Mouse (Mus musculus) skeletal muscle tissue, adult 2 months (tissue): ENCODE measurements around the gene Cfap54.

Experiments
- DNase-seq: peaks from one replicate; pipeline ENCODE4 v3.0.0-alpha.2; 2012; ENCODE audit warnings: low read depth, low spot score

Gene Cfap54

DNA sequence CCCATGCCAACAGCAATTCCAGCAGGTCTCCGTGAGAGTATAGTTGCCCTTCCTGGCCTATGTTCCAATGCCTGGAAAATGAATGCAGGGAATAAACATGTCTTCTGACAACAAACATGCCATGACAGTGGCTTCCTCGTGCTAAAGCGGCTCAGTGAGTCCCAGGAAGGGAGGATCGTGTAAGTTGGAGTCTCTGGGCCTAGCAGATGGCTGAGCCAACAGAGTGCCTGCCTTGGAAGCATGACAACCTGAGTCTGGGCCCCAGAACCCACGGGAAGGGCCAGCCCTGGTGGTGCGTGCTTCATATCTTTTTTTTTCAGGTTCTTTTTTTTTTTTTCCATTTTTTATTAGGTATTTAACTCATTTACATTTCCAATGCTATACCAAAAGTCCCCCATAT is 27.6 kb downstream of the Cfap54 start:
- DNase-seq: no peak

DNA sequence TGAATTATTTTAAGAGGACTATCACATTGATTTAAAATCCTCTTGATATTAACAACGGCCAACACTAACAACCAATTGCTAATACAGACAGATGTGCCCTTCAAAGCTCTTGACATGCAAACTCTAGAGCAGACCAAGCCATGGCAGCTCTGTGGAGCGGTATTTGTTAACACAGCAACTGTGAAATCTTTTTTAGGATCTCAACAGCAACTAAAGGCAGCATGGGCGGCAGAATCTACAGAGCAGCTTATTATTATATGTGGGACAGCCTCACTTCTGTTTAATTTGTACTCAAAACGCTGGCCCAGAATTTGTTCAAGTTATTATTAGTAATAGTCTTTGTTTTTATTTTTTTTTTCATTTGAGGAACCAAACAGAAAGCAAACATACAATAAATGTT is 28.1 kb downstream of the Cfap54 start:
- no peak for DNase-seq

DNA sequence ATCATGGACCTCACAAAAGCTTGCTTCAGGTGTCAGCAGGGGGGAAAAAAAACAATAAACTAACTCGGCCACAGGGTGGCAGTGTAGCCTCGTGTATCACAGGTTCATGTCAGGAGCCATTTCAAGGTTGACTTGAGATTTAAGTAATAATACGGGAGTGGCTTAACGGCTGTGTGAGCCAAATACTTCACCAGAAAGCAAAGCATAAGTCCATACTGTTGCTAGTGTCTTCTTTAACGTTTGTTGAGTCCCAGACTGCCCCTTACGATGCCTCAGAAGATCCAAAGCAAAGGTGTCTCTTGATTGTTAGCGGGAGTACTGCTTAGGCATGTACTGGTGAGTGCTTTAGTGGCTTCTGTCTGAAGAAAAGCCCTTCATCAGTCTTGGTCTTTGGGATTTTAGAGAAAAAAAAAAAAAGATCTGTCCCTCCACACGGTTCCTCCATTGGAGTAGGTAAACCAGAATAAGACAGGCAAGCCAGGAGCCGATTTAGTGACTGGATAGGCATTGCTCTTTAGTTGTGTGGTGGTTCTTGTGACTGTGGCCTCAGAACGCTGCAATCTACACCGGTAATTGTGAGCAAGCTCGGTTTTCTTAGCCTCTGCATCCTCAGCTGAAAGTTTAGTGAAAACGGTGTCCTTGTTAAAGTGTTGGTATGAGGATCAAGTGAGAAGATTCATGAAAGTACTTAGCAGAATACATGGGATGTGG is 30.2 kb downstream of the Cfap54 start:
- DNase-seq: peak; percentile 62

DNA sequence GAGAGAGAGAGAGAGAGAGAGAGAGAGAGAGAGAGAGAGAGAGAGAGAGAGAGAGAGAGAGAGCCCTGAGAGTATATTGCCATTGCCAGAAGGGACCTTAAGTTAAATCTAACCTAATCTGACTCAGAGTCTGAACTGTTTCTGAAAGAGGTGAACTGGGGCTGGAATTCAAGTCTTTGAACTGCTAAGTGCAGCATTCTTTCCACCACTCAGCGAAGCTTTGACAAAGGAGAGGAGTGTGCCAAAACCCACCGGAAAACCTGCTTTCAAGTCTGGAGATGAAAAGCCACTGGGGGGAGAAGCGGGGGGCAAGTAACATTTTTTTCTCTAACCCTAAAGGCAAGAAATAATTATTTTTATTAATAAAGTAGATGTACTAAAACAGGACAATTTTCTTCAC is 30.8 kb downstream of the Cfap54 start:
- DNase-seq: no peak

DNA sequence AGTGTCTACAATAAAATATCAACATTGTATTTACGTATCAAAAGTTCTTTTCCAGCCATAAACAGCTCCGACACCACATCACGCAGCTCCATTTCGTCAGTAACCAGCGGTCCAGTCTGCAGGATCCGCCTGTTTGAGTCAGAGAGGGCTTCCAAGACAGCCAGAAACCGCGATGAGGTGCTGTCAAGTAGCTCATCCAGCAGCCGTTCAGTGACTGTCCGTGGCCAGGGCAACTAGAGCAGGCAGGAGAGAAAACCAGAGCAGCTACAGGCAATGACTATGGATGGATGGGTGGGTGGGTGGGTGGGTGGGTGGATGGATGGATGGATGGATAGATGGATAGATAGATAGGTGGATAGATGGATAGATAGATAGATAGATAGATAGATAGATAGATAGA is 38.2 kb downstream of the Cfap54 start:
- no peak for DNase-seq

DNA sequence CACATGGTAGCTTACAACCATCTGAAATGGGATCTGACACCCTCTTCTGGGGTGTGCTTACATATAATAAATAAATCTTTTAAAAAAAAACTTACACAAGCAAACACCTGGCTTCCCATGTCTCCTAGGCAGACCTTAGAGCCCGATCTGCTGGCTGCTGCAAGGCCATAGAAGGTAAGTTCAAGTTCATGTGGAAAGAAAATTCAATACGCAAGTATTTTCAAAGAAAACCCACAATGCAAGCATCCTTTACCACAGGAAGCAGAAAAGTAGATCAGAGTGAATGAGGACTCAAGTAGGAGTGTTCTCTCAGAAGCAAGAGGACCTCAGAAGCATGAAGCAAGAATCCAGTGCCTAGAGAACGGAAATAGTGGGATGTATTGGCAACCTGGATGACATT is 39.6 kb downstream of the Cfap54 start:
- DNase-seq: no peak

DNA sequence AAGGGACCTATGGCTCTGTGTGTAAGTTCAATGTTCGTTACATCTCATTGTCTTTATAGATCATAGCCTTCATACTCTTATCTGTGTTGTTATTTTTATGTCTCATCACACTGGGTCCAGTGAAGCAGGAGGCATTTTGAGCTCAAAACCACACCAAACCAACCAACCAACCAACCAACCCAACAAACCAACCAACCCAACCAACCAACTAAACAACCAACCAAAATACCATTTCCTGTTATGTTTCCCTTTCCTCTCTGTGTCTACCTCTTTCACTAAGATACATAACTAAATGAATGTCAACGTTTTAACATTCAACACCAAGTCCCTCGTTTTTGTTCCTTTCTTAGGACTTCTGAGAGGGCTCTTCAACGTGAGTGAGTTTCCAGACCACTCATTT is 40.0 kb downstream of the Cfap54 start:
- DNase-seq: no peak

DNA sequence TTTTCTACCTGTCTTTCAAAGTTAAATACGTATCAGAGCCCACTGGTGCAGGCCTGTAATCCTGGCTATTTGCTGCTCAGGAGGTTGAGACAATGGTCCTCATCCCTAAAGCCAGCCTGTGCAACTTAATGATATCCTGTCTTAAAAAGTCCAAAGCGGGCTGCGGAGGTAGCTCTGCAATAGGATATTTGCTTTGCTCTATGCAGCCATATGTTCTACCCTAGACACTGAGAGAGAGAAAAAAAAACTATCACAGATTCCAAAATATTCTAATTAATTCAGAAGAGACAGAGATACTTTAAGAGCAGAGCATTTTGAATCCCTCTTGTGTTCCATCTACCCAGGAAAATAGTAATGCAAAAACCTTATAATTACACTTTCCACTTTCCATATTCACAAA is 44.9 kb downstream of the Cfap54 start:
- no peak for DNase-seq

DNA sequence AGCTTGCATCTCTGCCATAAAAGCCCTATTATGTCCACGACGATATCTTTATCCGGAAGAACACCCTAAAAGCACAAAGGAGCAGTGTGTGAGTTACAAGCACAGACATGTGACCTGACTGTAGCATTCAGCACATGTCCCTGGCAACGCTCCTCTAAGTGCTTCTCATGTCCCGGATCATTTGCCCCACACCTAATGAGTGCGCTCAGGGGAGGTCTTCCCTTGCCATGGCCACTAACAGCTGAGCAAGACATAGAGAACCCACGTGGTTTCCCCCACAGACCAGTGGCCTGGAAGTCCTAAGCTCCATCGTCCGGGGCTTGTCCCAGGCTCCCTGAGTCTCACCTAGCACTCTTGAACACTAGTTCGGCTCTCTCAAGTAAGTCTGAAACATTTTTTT is 45.9 kb downstream of the Cfap54 start:
- DNase-seq: no peak

DNA sequence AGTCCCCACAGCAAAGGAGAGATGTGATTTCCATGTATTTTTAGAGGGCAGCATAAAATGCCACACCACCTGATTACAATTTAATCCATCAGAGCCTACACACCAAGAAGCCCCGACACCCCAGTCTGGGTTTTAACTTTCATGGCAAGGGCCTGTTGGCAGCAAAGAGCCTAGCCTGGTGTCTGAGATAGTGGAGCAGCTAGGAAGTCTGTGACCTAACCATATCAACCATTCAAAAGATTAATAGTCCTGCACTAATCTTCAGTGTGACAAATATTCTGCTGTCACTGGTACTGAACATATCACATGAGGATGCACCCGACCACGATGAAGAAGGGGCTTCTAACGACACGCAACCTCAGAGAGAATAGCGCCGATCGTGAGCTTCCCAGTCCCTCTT is 58.1 kb downstream of the Cfap54 start:
- DNase-seq: no peak

DNA sequence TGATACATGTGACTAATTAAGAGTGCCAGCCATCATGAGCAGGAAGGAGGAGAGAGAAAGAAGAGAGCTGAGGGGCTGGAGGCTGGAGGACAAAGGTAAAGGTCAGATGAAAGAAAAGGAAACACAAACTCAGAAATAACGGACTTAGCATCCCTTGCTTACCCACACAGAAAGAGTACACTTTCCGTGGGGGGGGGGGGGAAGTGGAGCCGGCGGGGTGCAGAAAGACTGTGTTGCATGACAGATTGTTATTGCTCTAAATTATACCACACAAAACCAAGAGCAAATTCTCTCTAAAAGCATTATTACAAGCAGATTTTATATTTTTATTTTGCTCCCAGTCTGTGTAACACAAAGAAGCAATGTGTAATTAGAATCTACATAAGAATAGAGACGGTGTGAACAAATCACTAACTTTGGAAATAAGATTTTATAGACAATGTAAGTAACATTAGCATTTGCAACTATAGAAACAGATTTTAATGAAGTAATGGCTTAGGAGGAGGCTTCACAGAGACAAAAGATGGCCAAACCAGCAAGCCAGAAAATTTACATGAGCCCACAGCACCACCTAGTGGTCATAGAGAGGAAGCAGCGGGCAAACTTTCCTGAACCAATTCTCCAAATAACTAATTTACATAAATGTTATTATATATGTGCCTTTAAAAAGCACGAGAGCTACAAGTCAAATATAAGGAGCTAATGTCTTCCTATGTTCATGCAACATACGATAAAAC is 67.2 kb downstream of the Cfap54 start:
- DNase-seq: peak; percentile 13

DNA sequence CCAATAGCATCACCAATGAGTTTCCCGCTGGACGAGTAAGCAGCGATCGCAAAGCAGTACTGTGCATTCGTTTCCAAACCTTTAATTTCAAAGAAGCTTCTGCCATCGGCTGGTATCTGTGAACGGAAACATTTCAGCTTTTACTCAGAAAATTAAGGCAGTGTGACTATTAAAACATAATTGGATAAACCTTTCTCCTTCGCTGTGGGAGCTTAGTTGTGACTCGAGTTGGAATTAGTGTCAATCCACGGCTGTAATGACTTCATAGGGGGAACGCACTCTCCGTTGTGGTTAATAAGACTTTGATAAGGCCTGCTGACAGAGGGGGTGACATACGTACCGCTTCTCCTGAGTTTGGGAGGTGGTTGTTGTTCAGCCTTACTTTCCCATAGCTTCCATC is 70.3 kb downstream of the Cfap54 start:
- DNase-seq: no peak

DNA sequence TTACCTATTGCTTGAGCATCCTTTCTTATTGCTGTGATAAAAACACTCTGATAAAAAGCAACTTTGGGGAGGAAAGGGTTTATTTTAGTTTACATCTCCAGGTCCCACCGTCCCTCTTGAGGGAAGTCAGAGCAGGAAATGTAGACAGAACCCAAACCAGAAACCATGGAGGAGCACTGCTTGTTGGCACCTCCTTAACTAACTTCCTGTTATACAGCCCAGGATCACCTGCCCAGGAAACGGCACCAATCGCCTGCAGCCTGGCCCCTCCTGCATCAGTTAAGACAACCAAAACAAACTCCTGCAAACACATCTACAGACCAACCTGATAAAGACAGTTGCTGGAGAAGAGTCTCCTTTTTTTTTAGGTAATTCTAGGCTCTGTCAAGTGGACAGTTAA is 74.4 kb downstream of the Cfap54 start:
- DNase-seq: no peak

DNA sequence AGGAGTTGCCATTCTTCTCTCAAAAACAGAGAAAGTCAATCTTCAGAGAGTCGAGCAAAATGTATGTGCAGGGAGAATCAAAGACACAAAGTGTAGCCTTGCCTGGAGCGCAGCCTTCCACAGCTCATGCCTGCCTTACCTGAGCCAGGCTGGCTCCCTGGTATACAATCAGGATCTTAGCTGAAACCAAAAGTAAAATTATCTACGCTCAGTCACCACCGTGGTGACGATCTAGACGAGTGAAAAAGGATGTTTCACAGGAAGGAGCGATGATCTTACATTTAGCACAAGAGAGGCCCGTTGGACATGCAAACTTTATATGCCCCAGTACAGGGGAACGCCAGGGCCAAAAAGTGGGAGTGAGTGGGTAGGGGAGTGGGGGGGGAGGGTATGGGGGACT is 75.0 kb downstream of the Cfap54 start:
- DNase-seq: no peak

DNA sequence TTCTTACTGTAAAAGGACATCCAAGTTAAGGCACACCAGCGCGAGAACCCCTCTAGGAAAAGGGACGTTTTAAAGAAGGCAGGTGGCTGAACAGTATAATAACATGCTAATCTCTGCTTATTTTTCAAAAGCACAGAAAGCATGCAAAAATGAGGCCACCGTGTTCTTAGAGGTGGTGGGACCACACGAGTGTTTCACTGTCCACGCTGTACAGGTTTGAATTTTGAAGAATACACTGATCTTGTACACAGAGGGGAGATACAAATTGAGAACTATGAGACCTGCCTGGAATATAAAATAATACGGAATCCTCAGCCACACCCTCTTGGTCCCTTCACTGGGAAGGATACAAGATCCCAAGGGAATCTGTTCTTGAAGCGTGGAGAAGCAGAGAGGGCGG is 82.9 kb downstream of the Cfap54 start:
- DNase-seq: no peak

DNA sequence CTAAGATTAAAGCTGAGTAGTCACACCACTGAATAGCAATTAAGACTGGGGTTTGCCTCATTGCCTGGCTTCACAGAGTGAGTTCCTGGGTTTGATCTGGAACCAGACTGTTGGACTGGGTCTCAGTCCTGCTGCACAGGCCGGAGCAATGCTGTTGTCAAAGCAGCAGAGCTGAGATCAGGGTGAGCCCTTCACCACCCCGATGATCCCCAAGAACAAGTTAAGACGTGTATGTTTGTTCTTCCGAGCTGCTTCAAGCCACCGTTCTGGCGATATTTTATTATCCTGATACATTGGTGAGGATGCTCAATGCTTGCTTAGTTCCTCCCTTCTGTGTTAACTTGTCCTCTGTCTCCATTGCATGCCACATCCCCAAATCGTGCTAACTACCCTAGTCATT is 86.2 kb downstream of the Cfap54 start:
- DNase-seq: no peak

DNA sequence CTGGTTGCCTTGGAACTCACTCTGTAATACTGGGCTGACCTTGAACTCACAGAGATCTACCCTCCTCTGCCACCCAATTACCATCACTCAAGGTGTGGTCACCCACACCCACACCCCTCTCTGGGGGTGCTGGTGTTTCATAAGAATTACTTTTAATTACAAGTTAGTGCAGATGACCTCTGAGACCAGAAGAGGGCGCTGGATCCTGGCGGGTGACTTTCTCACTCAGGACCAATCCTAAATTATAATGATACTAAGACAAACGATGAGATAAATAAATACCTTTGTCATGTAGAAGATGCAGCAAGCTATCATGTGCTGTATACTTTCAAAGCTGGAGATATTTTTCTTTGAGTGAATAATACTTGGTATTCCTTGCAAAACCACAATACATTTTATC is 87.1 kb downstream of the Cfap54 start:
- DNase-seq: no peak

DNA sequence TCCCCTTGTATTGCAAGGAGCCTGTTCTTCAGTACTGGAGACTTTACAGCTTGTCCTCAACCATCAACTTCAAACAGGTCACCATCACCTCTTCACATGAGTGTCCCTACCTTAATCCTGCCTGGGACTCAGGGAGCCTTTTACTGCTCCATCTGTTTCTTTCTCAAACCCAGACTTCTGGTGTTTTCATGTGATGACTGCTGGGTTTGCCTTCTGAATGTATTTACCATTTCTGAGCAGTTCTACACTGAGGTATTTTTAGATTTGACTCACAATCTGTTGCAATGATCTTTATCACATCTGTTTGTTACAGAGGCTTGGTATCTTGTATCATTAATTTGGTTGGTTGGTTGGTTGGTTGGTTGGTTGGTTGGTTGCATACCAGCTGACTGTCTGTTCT is 88.9 kb downstream of the Cfap54 start:
- DNase-seq: no peak

DNA sequence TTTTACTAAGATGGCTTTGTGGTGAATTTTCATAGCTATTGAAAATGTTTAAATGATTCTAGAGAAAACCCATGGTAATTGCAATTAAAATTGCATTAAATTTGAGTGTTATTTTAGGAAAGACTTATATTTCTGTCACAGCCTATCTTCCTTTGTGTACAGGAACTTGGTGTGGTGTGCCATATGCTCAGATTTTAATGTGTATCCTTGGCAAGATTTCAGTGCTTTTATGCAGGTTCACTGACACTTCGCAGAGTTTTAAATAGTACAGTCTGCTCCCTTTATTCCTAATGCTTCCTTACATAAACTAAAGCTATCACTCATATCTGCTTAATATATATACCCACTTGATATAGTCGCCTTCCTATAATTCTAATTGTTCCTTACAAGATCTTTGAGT is 90.8 kb downstream of the Cfap54 start:
- DNase-seq: no peak

DNA sequence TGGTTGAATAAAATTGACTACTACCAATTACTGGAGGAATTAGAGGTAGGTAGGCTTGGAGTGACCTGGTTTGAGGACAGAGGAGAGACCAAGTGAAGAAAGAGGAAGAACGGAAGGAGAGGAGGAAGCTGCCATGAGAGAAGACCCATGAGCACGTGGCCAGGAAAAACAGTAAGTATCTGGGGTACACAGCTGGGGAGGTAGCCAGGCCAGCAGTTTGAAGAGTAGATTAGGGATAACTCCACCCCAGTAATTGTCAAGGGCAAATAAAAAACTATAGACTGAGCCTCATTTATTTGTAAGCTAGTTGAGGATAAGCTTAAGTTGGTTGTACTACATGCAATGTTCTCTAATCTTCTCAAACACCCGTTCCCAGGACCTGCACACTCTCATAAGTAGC is 116.3 kb downstream of the Cfap54 start:
- DNase-seq: no peak

DNA sequence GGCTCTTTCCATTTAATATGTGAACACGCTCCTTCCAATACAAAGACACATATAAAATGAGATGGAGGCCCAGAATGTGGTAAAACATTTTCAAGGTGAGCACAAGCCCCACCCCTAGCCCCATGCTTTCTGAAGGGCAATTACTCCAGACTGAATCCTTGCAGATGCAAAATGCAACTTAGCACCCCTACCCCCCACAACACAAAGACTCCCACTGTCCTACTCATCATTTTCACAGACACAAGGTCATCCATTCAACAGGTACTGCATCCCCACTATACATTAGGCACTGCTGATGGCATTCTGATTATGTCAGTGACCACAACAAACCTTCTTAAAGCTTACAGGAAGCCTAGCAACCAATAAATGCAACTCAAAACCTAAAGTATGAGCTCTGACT is 131.4 kb downstream of the Cfap54 start:
- DNase-seq: no peak

DNA sequence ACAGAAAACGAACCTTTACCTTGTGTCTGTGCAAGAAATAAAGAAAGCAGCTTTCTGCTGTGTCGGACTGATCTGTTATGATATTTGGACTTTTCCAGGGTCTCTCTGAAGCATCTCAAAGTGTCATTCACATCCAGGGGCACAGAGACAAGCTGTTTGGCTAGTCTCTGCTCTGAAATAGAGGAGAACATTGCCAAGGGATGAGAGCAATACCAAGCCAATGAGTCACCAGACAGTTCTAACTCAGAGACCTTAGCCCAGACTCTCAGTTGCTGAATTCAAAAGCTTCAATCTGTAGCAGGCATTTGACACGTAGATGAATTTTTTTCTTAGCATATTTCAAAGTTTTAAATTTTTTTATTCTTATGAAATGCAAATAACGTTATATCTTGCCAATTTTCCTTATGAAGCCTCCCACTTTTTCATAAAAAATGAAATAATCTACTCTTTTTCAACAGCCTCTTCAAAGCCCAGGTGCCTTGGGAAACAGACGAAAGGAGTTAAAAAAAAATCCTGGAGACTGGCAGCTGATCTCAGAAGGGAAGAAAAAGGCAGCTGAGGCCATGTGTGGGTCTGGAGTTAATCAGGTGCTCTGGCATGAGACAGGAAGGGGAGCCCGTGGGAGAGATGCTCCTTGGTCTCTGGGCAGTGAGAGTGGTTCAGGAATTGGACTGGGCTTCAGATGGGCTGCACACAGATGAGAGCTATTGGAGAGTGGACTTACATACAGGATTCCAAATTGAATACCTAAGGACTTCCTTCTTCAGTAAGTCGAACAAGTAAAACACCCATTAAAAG is 138.4 kb downstream of the Cfap54 start:
- DNase-seq: no peak

DNA sequence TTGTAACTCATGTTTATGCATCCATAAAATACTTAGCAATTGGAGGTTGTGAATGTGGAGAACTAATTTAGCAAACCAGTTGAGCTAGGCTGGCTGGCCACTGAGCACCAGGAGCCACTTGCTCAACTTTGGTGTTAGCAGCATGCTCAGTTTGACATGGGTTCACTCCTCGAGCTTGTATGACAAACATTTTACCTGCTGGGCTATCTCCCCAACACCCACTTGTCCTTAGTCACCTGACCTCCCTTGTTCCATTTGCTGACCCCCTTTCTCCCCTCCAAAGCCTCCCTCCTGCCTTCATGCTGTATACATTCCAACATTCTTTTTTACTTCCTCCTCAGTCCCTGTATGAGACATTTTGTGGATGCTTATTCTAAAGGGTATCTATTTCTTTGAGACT is 139.8 kb downstream of the Cfap54 start:
- DNase-seq: no peak
